Mouse (Mus musculus): ENCODE data around the gene Pptc7.
"Not testable (repeated sequence)": the region's sequence is repeated elsewhere in the genome, so short reads cannot be mapped to it uniquely, and the experiment has no call there.

Pptc7 gene

DNA sequence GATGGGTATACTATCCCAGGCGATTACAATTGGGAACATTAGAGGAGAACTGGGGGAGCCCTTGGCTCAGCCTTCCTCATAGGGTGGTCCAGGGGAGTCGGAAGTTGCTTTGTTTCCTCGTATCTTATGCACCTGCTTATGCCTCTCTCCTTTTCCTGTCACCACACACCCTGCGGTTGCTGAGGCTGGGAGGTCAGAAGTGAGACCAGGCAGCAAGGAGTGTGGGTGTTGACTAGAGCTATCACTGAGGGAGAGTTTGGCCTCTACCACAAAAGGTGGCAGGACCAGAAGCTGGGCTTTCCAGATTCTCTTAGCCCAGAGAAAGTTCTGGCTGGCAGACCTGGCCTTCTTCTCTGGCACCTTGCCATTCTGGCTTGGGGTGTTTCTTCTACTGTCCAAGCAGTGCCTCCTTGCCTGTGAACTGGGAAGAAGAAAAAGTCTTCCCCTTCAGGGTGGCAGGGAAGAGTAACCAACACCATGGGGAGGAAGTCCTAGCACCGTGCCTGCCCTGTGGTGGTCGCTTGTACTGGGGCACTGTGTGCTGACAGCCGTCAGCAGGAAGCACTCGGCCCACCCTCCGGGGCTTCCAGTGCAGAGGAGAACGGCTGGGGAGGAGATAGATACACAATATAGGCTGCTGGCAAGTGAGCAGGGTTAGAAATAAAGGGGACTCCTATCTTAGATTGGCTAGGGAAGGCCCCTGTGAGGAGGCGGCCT is 33.3 kb downstream of the Pptc7 start:
- in situ Hi-C loops (cut with MboI; ENCODE audit: low pct_unique_long_range_greater_than_20kb in 1 of 2, low sequenced_read_pairs in 2 of 2, unreplicated experiment in 1 of 2), result no loop called here

DNA sequence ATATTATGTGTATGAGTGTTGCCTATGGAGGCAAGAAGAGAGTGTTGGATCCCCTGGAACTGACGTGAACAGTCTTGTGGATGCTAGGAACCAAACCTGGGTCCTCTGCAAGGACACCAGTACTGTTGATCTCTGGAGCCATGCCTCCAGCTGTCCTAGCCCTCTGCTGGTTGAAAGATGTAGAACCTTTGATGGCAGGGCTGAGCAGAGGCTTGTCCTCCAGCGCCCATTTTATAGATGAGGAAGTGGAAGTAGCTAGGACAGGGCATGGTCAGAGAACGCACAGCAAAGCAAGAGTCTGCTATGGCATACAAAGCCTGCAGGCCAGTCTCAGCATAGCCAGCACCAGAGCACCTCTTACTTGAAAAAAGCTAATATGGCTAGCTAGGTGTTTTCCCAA is 33.9 kb downstream of the Pptc7 start:
- in situ Hi-C loops (cut with MboI; ENCODE audit: low pct_unique_long_range_greater_than_20kb in 1 of 2, low sequenced_read_pairs in 2 of 2, unreplicated experiment in 1 of 2), result no loop called here

DNA sequence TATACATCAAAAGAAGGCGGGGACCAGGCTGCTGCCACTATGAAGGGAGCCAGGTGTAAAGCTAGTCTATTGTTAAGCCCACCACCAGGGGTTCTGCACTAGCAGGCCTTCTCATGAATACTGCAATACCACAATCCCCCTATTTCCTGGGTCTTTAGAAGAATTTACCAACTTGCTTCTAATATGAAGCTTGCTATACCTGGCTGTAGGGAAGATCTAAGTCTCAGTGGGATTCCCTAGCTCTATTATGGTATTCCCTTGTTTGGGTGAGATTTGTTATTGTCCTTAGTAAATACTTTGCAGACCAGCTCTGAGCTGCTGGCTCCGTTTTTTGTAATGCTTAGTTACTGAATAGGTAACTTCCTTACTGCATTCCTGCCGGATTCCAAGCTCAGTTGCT is 34.8 kb downstream of the Pptc7 start:
- in situ Hi-C loops (cut with MboI; ENCODE audit: low pct_unique_long_range_greater_than_20kb in 1 of 2, low sequenced_read_pairs in 2 of 2, unreplicated experiment in 1 of 2), result not testable (repeated sequence)

DNA sequence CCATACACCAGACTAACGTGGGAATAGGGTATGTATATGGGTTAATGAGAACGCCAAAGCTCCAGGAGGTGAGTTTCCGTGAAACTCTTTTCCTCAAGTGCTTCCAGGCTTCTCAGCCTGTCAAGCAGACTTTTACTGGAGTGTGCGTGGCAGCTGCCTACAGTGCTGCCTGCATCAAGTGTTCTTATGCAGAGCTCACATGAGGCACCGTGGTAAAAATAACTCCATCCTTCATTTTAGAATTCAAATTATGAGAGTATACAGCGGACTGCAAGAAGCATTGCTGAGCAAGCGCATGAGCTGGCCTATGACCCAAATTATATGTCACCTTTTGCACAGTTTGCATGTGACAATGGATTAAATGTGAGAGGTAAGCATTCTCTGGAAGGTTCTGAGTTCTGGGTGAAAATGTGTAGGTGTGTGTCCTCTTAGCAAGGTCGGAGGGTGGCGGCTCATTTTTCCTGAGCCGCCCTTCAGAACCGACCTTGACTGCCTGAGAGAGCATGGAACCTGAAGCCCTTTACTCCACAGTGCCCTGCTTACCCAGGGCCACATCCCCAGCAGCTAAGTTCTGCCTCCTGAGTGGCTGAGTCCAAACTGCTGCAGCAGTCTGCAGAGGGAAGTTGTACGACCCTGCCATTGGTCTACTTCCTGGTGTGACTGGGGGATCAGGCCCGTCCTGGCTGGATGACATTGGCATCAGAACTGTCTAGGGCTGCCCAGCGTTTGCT is 35.5 kb downstream of the Pptc7 start:
- in situ Hi-C loops (cut with MboI; ENCODE audit: low pct_unique_long_range_greater_than_20kb in 1 of 2, low sequenced_read_pairs in 2 of 2, unreplicated experiment in 1 of 2), result no loop called here

DNA sequence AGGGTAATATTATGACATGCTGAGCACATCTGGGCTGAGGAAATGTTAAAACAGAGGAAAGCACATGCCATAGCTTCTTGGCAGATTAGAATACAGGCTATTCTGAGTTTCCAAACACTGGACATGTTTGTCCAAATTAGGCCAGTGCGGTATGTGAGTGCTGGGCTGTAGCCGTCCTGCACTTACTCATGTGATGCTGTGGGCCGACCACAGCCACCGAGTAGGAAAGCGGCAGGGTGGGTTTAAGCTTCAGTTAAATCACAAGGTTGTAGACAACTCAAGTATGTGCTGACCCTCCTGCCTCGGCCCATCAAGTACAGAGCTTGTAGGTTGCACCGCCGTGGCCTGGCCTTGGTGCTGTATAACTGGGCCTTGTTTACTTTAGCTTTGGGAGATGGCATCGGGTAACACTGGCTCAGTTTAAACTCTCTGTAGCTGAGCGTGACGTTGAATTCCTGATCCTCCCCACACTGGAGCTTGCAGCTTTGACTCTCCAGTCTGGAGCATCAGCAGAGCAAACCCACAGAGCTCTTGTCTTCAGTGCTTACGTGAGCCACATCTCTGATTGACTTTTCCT is 36.1 kb downstream of the Pptc7 start:
- in situ Hi-C loops (cut with MboI; ENCODE audit: low pct_unique_long_range_greater_than_20kb in 1 of 2, low sequenced_read_pairs in 2 of 2, unreplicated experiment in 1 of 2), result no loop called here

DNA sequence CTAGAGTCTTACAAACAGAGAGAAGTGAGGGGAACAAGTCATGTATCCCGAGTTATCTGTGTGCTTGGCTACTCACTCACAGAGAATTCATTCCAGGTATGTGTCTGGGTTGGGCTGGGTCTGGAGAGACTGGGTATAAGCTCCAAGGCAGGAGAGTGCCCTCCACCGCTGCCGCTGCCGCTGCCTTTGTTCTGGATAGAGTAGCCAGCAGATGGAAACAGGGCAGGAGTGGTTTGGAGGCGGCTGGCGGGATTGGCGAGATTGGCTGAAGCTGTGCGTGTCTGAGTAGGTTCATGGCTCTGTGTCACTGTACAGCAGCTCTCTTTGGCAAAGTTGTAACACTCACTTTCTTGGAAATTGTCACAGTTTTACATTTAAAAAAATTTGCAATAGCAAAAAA is 39.4 kb downstream of the Pptc7 start:
- in situ Hi-C loops (cut with MboI; ENCODE audit: low pct_unique_long_range_greater_than_20kb in 1 of 2, low sequenced_read_pairs in 2 of 2, unreplicated experiment in 1 of 2), result no loop called here

DNA sequence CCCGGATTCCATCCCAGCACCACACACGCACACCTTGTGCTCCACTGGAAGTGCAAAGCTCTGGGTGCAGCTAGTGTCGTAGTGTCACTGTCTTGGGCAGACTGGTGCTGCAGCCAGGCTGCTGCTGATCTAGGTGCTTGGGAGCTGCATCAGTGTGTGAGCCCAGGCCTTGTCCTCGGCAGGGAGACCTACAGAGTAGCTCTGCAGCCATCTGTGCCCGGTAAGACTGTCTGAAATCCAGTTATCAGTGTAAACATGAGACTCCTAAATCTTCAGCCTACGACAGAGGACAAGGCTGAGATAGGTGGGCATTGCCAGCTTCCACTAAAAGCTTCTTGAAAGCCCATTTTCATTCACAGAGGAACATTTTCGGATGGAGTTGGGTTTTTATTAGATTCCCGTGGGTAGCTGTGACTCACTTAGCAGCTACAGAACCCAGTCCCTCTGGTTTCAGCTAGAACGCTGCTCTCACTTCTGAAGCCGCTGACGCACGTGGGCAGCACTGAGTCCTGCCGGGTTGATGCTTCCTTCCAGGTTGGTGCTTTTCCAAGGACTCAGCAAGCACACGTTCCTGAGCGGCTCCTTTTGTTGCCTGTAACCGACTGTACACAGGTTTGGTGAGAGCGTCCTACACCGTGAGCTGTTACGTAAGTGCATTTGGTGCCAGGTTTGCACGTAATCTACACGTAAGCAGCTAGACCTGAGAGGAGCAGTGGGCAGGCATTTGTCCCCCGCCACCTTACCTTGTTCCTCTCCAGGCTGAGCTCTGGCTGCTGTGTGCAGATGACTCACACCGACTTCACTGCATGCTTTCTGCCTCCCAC is 40.7 kb downstream of the Pptc7 start:
- in situ Hi-C loops (cut with MboI; ENCODE audit: low pct_unique_long_range_greater_than_20kb in 1 of 2, low sequenced_read_pairs in 2 of 2, unreplicated experiment in 1 of 2), result no loop called here

DNA sequence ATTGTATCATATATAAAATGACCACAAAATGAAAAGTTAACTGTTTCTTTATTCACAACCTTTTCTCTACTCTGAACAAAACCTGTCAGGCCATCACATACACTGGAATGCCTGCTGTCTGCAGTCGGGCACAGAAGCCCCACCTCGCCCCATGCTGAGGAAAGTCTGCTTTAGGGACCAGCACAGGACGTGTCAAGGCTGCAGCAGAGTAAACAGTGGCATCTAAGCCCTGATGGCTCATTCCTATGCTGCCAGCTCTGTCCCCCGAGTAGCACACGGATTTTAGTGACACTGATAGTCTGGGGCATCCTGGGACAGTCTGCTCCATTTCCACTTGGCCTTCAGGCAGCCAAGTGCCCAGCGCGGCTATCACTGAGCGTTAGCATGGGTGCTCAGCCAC is 41.3 kb downstream of the Pptc7 start:
- in situ Hi-C loops (cut with MboI; ENCODE audit: low pct_unique_long_range_greater_than_20kb in 1 of 2, low sequenced_read_pairs in 2 of 2, unreplicated experiment in 1 of 2), result no loop called here

DNA sequence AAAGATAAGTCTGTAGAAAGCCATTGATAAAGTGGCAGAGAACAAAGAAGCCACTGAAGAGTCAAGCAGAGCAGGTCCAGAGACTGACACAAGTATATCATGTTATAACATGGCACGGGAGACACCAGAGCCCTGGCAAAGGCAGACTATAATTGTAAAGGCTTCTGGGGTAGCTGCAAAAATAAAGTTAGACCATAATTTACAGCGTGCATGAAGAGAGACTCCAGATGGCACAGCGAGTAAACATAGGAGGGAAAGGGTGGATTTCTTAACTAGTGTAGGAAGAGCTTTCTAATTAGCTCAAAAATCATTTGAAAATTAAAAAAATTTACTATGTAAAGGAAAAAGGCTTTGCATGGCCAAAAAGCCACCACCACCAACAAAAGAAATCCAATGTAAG is 43.1 kb downstream of the Pptc7 start:
- in situ Hi-C loops (cut with MboI; ENCODE audit: low pct_unique_long_range_greater_than_20kb in 1 of 2, low sequenced_read_pairs in 2 of 2, unreplicated experiment in 1 of 2), result no loop called here

DNA sequence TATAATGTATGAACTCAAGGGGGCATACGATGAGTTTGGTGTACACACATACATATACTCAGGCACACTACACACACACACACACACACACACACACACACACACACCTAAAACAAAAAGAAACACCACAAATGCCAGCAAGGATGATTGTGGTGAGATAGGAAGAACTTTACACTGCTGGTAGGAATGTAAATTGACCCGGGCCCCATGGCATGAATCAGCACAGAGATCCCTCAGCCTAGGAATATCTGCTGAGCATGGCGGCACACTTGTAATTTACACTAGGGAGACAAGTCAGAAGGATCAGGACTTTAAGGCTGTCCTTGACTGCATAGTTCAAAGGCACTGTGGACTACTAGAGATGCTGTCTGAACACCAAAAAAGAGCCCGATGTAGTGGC is 46.1 kb downstream of the Pptc7 start:
- in situ Hi-C loops (cut with MboI; ENCODE audit: low pct_unique_long_range_greater_than_20kb in 1 of 2, low sequenced_read_pairs in 2 of 2, unreplicated experiment in 1 of 2), result loop anchor here in 1 of 2 experiments (5.0 kb wide), 1 partner anchor 63 kb away; no protein-coding TSS in a partner anchor

DNA sequence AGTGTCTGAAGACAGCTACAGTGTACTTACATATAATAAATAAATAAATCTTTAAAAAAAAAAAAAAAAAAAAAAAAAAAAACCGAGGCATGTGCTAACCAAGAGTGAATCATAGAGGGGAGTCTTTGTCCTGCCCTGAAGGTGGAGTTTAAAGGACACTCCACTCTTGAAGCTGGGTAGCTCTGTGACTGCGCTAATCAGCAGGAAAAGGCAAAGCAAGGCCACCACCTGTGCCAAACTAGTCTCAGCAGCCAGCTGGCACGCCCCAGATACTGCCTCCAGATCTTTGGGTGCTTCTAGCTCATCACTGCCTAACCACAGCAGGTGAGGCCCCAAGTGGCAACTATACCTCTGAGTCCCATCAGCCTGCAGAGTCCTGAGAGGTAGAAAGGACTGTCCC is 50.5 kb downstream of the Pptc7 start:
- in situ Hi-C loops (cut with MboI; ENCODE audit: low pct_unique_long_range_greater_than_20kb in 1 of 2, low sequenced_read_pairs in 2 of 2, unreplicated experiment in 1 of 2), result loop anchor here in 1 of 2 experiments (5.0 kb wide), 1 partner anchor 67 kb away; no protein-coding TSS in a partner anchor

DNA sequence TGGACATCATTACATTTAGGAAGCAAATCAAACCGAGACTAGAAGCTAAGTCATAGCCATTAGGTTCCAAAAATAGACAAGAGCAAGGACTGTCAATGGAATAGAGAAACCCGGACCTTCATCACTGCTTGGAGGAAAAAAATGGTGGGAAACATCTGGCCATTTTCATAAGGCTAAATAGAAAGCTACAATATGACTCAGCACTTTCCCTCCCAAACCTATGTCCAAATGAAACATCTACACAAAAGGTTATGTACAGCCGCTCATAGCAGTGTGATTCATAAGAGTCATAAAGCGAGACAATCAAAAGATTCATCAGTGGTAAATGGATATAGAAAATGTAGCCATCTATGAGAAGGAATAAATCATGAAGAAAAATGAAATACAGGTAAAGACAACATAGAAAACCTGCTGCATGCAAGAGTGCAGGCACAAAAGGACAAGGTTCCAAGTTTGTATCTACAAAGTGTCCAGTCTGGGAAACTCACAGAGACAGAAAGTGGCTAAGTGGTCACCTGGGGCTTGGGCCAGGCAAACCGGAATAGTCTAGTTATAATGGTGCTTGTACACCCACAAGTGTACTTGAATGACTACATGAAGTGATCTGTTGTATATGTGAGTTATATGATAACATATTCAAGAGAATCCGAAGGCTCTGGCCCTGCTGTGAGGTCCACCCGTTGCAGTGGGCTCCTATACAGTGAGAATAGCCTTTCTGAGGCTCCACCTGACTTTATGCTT is 52.6 kb downstream of the Pptc7 start:
- in situ Hi-C loops (cut with MboI; ENCODE audit: low pct_unique_long_range_greater_than_20kb in 1 of 2, low sequenced_read_pairs in 2 of 2, unreplicated experiment in 1 of 2), result no loop called here

DNA sequence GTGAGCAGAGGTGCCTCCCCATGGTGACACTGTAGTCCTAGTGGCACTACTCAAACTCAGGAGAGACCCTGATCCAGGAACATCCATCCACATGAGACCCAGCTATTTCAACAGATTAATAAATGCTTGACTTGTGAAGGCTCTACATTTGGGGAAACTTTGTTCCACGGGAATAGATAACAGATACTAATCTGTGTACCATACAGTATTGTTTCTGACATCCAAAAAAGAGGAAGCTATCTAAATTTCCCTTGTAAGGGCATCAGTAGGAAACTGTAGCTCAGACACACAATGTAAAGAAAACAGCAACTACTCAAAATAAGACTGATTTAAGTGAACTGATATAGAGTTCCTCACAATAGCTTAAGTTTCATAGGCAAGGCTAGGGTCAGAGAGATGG is 58.7 kb downstream of the Pptc7 start:
- in situ Hi-C loops (cut with MboI; ENCODE audit: low pct_unique_long_range_greater_than_20kb in 1 of 2, low sequenced_read_pairs in 2 of 2, unreplicated experiment in 1 of 2), result no loop called here

DNA sequence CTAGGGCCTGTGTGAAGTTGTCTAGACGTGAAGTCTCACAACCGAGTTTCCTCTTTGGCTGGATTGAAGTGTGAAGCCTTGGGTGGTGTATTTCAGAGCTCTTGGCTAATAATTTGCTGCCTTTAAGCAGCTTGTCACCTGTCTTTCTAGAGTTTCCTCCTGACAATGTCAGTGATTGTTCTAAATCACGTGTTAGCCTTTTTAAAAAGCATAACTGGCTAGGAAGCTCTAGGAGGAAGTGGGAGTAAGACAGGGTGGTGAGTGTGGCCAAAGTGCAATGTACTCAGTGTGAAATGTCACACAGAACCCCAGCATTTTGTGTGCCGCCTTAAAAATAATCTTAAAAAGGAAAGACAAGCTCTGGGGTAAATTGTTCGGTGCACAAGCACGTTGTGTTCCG is 59.6 kb downstream of the Pptc7 start:
- in situ Hi-C loops (cut with MboI; ENCODE audit: low pct_unique_long_range_greater_than_20kb in 1 of 2, low sequenced_read_pairs in 2 of 2, unreplicated experiment in 1 of 2), result no loop called here

DNA sequence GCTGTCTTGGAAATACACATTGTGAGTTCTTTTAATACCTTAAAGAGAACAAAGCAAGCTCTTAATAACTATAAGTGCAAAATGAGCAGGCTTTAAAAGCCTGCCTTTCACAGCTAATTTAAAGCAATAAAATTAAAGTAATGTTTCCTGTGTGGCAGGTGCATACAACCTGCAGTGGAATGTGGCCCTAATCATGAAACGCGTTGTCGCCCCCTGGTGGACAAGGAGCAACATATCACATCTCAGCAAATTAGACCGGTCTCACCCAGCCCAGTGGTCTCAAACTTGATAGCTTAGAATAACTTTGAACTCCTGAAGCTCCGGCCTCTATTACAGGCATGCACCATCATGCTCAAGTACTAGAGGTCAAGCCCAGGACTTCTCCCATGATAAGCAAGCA is 60.1 kb downstream of the Pptc7 start:
- in situ Hi-C loops (cut with MboI; ENCODE audit: low pct_unique_long_range_greater_than_20kb in 1 of 2, low sequenced_read_pairs in 2 of 2, unreplicated experiment in 1 of 2), result no loop called here

DNA sequence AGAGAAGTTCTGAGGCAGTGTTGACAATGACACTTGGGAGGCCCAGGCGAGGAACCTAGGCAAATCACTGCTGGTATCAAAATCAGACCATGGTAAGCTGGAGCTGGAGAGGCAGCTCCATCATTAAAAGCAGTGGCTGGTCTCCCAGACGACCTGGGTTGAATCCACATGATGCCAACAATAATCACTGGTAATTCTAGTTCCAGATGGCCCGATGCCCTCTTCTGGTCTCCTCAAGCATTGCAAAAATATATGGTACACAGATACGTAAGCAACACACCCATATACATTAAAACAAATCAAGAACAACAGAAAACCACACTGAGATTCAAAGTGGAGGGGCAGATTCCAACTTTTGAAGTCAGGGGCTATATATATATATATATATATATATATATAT is 61.6 kb downstream of the Pptc7 start:
- in situ Hi-C loops (cut with MboI; ENCODE audit: low pct_unique_long_range_greater_than_20kb in 1 of 2, low sequenced_read_pairs in 2 of 2, unreplicated experiment in 1 of 2), result loop anchor here in 1 of 2 experiments (5.0 kb wide), 1 partner anchor 78 kb away; no protein-coding TSS in a partner anchor

DNA sequence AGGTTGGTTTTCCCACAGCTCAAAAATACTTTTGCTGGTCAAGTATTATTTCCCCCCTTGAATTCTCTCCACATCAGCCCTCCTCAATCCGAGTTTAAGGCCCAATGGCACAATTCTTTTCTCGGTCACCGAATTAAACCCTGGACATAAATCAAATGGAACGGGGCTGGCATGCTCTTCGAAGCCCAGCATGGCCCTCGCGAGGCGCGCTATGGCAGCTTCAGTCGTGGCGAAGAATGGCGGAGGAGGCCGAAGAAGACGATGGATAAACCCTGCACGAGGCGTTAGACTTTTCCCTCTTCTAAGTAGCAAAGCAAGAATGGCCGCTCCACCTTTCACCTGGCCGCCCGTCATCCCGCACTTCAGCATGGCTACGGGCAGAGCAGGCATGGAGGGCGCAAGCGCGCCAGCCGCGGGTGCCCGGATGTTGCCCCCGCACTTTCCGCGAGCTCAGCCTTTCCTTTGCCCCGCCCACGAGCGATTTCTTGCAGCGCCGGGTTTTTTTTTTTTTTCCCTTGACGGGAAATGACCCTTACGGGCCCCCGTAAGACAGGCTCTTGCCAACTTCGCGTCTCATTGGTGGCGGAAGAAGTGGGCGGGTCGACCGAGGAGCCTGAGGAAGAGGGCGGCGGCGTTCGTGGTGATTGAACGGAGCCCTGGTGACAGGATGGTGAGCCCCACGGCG is 69.8 kb downstream of the Pptc7 start, which contains the start of the genes Rad9b and Vps29:
TSS of gene Rad9b (minus strand) at position 427 of the 685 bp plus-strand sequence.
TSS of gene Vps29 (plus strand) at position 563 of the 685 bp plus-strand sequence.
- in situ Hi-C loops (cut with MboI; ENCODE audit: low pct_unique_long_range_greater_than_20kb in 1 of 2, low sequenced_read_pairs in 2 of 2, unreplicated experiment in 1 of 2), result no loop called here

Measured in mouse embryonic stem cell (cell line).